ENCODE assay signal across 26 mouse cellular contexts in the genomic region with DNA sequence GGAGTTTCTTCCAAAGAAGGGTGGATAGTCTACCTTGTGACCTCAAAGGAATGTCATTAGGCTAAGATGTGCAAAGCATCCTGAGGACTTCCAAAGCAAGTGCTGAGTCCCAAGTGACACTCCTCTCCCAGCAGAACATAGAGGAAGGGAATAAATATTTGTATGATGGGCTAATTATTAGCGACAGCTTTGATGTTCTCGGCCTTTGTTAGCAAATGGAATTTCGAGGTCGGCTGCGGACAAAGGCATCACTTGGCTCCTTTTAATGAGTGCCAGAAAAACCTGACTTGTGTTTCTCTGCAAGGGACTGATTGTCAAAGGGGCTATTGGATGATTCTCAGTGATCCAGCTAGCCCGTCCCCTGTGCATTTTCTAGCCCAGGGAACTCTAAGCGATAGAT. TPM values are rescaled to one million over a fixed set of nuclear protein-coding genes. Genes with fewer than 3 reads are reported as not detected.
"Had no signal": no experiment of that assay in that cellular context is flagged by ENCODE, and none has a peak within 500 bp of the region (broad histone marks: within the 10 kb centered on the region; RNA-seq: fewer than 3 reads in every experiment).

No protein-coding gene starts in this region.

- H3K27ac ChIP-seq: kidney, postnatal 0 days; left cerebral cortex, adult 2 months; liver, embryonic 13.5 days; neural tube, embryonic 12.5 days; neural tube, embryonic 15.5 days had no signal

- H3K9me3 ChIP-seq: liver, embryonic 13.5 days; neural tube, embryonic 12.5 days; neural tube, embryonic 15.5 days had no signal

- H3K36me3 ChIP-seq: liver, embryonic 13.5 days; neural tube, embryonic 12.5 days; neural tube, embryonic 15.5 days had no signal

- H3K4me3 ChIP-seq: layer of hippocampus, adult 2 months; left cerebral cortex, adult 2 months; liver, embryonic 13.5 days; neural tube, embryonic 12.5 days; neural tube, embryonic 15.5 days had no signal

- H3K27me3 ChIP-seq: liver, embryonic 13.5 days; neural tube, embryonic 12.5 days; neural tube, embryonic 15.5 days had no signal

- DNase-seq: kidney, adult 11 months; kidney, adult 8-10 months; layer of hippocampus, postnatal 36 days; liver, embryonic 13.5 days; lung, adult 2 months; lung, postnatal 14 days; thymus, adult 2 months; thymus, postnatal 14 days; thymus, postnatal 4 days had no signal

- H3K9ac ChIP-seq: liver, embryonic 13.5 days; neural tube, embryonic 12.5 days; neural tube, embryonic 15.5 days had no signal

- H3K4me2 ChIP-seq: liver, embryonic 13.5 days; midbrain, embryonic 11.5 days; neural tube, embryonic 12.5 days; neural tube, embryonic 15.5 days had no signal

RNA-seq across cellular contexts. Expression of a gene that starts 59.0 kb away (rescaled TPM):
- total RNA-seq: layer of hippocampus, adult 2 months; layer of hippocampus, postnatal 10 days; left cerebral cortex, adult 2 months; left cerebral cortex, postnatal 10 days; left cerebral cortex, postnatal 36 days; liver, adult 2 months; megakaryocyte-erythroid progenitor cell, adult 5-6 weeks had no signal
- polyA plus RNA-seq: kidney, postnatal 0 days; large intestine, adult 2 months; liver, adult 2 months; liver, embryonic 13.5 days; liver, embryonic 16.5 days; lung, embryonic 16.5 days; midbrain, embryonic 11.5 days; neural tube, embryonic 12.5 days; neural tube, embryonic 15.5 days; small intestine, adult 2 months; spleen, adult 2 months; stomach, embryonic 16.5 days had no signal
